Mouse (Mus musculus) bone marrow macrophage, adult 2 months (primary cell): ENCODE results near the gene Pdzd2.

Source experiments
- CTCF ChIP-seq: IDR thresholded peaks from 2 replicates; pipeline ENCODE4 v1.5.1; 2012; ENCODE audit warnings: low read depth, mild to moderate bottlenecking, low read length, moderate library complexity
- POLR2A ChIP-seq: IDR thresholded peaks from 2 replicates; pipeline ENCODE4 v1.6.1; 2012; ENCODE audit warnings: mild to moderate bottlenecking, low read depth, low read length, borderline replicate concordance

DNA sequence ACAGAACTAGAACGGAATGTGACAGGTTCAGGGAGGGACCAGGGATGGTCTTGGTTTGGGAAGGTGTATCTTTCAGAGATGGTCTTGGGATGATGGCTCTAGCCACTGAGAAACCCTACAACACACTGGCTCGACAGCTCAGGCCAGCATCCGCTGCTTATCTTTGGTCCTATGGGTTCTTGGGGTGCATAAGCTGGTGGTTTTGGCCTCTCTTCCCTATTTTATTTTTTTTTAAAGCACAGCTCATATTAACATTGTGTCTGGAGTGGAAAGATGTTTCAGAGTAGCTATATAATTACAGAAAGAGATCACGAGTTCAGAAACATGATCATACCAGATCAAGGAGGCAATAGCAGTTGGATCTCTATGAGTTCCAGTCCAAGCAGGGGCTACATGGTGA is 375.6 kb downstream of the Pdzd2 start:
- TF ChIP-seq CTCF (no peak), POLR2A (no peak)
